Mouse (Mus musculus) G1E (cell line): ENCODE results near the gene St6gal1.

ENCODE experiments used
- CTCF ChIP-seq: IDR thresholded peaks from 2 replicates; pipeline ENCODE4 v1.5.1; 2012; ENCODE audit warnings: low read depth, low read length, inconsistent platforms, mixed read lengths
- GATA1 ChIP-seq: IDR thresholded peaks from 2 replicates; pipeline ENCODE4 v1.6.1; 2012; ENCODE audit warnings: borderline replicate concordance, low read length, inconsistent platforms, mixed read lengths
- GATA2 ChIP-seq: IDR thresholded peaks from 2 replicates; pipeline ENCODE4 v1.6.1; 2012; ENCODE audit warnings: low read depth, low read length, inconsistent platforms, borderline replicate concordance
- POLR2AphosphoS5 ChIP-seq: IDR thresholded peaks from 2 replicates; pipeline ENCODE4 v1.6.1; 2012; ENCODE audit warnings: low read depth, low read length, inconsistent platforms; ENCODE audit not compliant: insufficient replicate concordance

GRCm38 (mm10) chr16:23181487-23181886 lies 43.1 kb upstream of the St6gal1 start:
- no peak for TF ChIP-seq CTCF
- TF ChIP-seq GATA1, result no peak
- no peak for TF ChIP-seq POLR2AphosphoS5
- no peak for TF ChIP-seq GATA2
